Mouse (Mus musculus): Measurements from ENCODE around the gene H2-Oa. TPM values are rescaled to one million over a fixed set of nuclear protein-coding genes. Genes with fewer than 3 reads are reported as not detected.

Gene H2-Oa
- polyA plus RNA-seq, 1 experiment from 2014 or later, result 1.4 TPM

- H3K36me3 ChIP-seq (ENCODE audit: inconsistent target), result peaks cover 33% of the 10 kb centered on the region
- WGBS (ENCODE audit: missing documents), result 82% methylated on average over 14 of the region's 14 CpGs
Measured at GRCm38 (mm10) chr17:34109038-34109805, 17.1 kb downstream of the H2-Oa start.

DNA sequence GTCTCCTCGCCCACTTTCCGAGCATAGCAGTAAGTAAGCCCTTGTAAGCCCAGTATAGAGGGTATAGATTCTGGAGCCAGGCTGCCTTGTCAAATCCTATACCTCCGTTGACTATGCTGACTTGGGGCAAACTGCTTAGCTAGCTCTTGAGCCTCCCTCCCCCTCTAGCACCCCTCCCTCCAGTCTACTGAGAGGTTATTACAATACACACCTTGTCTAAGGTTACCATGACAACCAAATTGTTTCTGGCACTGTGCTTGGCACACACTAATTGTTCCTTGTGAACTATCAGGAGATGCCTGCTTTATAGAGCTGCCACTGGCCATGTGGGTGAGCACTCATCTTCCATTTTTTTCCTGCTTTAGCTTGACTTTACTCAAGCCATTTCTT lies 17.7 kb downstream of the H2-Oa start:
- WGBS (ENCODE audit: missing documents), result 86% methylated on average over 3 of the region's 3 CpGs
- Histone ChIP-seq H3K27ac (no peak overlapping the region), H3K36me3 (ENCODE audit: inconsistent target) (peaks cover 39% of the 10 kb centered on the region), H3K79me2 (ENCODE audit: inconsistent target) (peaks cover 26% of the 10 kb centered on the region), H3K4me3 (ENCODE audit: inconsistent target) (no peak overlapping the region)

More at GRCm38 (mm10) chr17:34109038-34109805, 17.1 kb downstream of the H2-Oa start:
- Histone ChIP-seq H3K4me3 (ENCODE audit: inconsistent target) (no peak overlapping the region), H3K27ac (no peak overlapping the region), H3K79me2 (ENCODE audit: inconsistent target) (peaks cover 20% of the 10 kb centered on the region)

DNA sequence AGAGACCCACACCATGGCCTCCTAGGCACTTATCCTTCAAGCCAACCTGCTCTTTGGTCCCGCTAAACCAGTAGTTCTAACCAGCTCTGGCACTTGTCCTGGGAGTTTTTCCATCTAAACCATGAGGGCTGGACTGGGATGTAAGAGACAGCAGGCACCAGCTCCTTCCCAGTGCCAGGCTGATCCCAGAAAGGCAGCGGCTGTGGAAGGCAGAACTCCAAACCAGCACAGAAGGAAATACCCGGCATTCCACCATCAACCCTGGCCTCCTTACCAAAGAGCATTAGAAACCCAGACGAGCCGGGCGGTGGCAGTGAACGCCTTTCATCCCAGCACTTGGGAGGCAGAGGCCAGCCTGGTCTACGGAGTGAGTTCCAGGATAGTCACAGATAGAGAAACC lies 18.2 kb downstream of the H2-Oa start:
- 91% methylated on average over 8 of the region's 8 CpGs for WGBS (ENCODE audit: missing documents)
- Histone ChIP-seq H3K27ac (no peak overlapping the region), H3K79me2 (ENCODE audit: inconsistent target) (peaks cover 31% of the 10 kb centered on the region), H3K4me3 (ENCODE audit: inconsistent target) (no peak overlapping the region), H3K36me3 (ENCODE audit: inconsistent target) (peaks cover 44% of the 10 kb centered on the region)

GRCm38 (mm10) chr17:34114114-34114513 lies 22.0 kb downstream of the H2-Oa start:
- peaks cover 60% of the 10 kb centered on the region for H3K36me3 ChIP-seq (ENCODE audit: inconsistent target)
- 93% methylated on average over 7 of the region's 7 CpGs for WGBS (ENCODE audit: missing documents)
- peaks cover 69% of the 10 kb centered on the region for H3K79me2 ChIP-seq (ENCODE audit: inconsistent target)
- no peak overlapping the region for H3K4me3 ChIP-seq (ENCODE audit: inconsistent target)
- no peak overlapping the region for H3K27ac ChIP-seq

GRCm38 (mm10) chr17:34116736-34117370 lies 24.7 kb downstream of the H2-Oa start:
- 17% methylated on average over 7 of the region's 7 CpGs for WGBS (ENCODE audit: missing documents)
- H3K4me3 ChIP-seq (ENCODE audit: inconsistent target), result peak overlapping the region; percentile 90
- peaks cover 80% of the 10 kb centered on the region for H3K79me2 ChIP-seq (ENCODE audit: inconsistent target)
- peak overlapping the region; percentile 62 for H3K27ac ChIP-seq
- H3K36me3 ChIP-seq (ENCODE audit: inconsistent target), result peaks cover 50% of the 10 kb centered on the region

GRCm38 (mm10) chr17:34117421-34118112 lies 25.4 kb downstream of the H2-Oa start:
- Histone ChIP-seq H3K36me3 (ENCODE audit: inconsistent target) (peaks cover 43% of the 10 kb centered on the region), H3K27ac (peak overlapping the region; percentile 62), H3K79me2 (ENCODE audit: inconsistent target) (peaks cover 79% of the 10 kb centered on the region), H3K4me3 (ENCODE audit: inconsistent target) (peak overlapping the region; percentile 90)
- WGBS (ENCODE audit: missing documents), result 0% methylated on average over 3 of the region's 5 CpGs

DNA sequence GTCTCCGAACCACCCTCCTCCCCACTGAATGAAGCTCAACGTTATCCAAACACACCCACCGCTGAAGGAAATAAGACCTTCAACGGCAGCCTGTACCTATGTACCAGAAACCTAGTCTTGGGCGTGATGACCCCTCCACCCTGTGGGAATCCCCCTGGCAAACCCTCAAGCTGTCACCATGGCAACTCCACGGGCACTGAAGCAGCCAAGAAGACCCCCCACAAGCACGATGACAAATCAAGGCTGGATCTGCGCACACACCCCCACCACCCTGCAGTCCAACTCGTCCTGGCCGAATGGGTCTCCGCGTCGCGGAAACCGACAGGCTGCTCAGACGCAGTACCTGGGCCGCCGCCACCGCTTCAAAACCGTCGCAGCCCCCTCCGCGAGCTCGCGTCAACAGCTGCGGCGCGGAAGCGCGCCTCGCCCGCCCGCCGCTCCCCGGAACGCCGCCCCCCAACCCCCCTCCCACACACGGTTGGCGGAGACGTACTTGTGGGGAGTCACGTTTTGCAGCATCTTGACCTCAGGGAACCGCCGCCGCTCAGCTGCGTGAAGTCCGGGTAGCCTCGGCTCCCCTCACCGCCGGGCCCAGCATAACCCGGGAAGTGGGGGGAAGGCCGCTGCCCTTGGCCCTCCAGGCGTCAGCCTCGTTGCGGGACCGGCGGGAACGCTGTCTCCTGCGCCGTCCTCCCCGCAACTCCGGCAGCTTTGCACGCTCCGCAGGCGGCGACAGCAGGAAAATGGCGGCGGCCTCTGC lies 26.2 kb downstream of the H2-Oa start:
- Histone ChIP-seq H3K79me2 (ENCODE audit: inconsistent target) (peaks cover 78% of the 10 kb centered on the region), H3K36me3 (ENCODE audit: inconsistent target) (peaks cover 36% of the 10 kb centered on the region), H3K27ac (peak overlapping the region; percentile 62), H3K4me3 (ENCODE audit: inconsistent target) (peak overlapping the region; percentile 90)
- WGBS (ENCODE audit: missing documents), result 0% methylated on average over 57 of the region's 67 CpGs

DNA sequence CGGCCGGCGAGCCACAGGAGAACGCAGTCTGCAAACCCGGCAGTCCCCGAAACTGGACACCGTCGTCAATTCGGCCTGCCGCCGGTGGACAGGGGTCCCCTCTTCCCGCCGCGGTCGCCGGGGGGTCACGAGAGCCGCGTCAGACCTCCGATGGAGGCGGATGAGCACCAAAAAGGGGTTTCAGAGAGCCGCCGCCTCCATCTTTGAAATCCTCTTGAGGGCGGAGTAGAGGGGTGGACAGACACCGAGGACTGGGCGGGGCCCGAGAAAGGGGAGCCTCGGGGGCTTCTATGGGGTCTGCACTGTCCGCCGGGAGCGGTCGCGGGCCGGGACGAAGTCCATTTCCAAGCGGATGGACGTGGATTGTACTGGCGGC lies 26.7 kb downstream of the H2-Oa start:
- Histone ChIP-seq H3K27ac (peak overlapping the region; percentile 32; the same call in 1 of the 2 replicates), H3K79me2 (ENCODE audit: inconsistent target) (peaks cover 78% of the 10 kb centered on the region), H3K36me3 (ENCODE audit: inconsistent target) (peaks cover 30% of the 10 kb centered on the region), H3K4me3 (ENCODE audit: inconsistent target) (peak overlapping the region; percentile 90)
- under 1% methylated on average over 28 of the region's 38 CpGs for WGBS (ENCODE audit: missing documents)

DNA sequence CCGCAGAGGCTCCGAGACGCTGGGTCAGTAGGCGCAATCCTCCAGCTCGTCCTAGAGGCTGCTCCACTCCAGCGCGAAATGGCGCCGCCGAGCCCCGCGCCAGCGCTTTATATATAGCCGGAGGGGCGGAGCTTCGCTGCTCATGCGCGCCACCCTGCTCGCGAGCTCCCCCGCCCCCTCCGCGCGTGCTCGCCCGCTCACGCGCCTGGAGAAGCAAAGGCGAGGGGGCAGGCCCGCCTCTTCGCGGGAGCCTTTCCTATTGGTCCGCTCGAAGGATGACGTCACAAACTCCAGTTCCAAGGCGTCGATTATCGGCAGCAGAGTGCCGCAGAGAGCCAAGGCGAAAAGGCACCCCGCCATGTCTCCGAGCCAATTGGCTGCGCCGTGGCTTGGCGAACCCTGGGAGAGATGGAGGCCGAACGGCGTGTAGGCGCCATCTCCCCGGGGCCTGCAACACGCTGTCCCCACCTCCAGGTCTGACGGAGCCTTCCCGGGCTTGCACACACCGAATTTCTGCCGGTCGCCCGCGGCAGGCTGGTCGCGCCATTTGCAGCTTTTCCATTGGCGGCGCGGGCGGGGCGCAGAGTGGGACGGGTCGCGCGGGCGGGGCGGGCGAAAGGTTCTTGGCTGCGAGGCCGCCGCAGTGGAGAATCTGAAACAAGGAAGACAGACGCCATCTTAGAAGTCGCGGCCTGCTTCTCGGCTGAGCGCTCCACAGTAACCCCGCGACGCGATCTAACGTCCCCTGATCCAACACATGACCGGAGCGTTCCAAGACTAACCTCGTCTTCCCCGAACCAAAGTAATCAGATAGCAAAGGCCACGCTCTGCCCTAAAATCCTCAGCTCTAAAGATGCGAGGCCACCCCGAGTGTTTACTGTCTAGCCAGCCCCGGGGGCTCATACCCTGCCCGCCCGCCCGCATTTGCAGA lies 27.4 kb downstream of the H2-Oa start, which contains the start of gene H2-DMa:
H2-DMa (plus strand) TSS at position 293 of the 931 bp plus-strand sequence.
- 0% methylated on average over 74 of the region's 96 CpGs for WGBS (ENCODE audit: missing documents)
- peaks cover 23% of the 10 kb centered on the region for H3K36me3 ChIP-seq (ENCODE audit: inconsistent target)
- H3K79me2 ChIP-seq (ENCODE audit: inconsistent target), result peaks cover 78% of the 10 kb centered on the region
- H3K4me3 ChIP-seq (ENCODE audit: inconsistent target), result peak within 1 kb of the TSS; percentile 90
- H3K27ac ChIP-seq, result peak within 1 kb of the TSS; percentile 100

DNA sequence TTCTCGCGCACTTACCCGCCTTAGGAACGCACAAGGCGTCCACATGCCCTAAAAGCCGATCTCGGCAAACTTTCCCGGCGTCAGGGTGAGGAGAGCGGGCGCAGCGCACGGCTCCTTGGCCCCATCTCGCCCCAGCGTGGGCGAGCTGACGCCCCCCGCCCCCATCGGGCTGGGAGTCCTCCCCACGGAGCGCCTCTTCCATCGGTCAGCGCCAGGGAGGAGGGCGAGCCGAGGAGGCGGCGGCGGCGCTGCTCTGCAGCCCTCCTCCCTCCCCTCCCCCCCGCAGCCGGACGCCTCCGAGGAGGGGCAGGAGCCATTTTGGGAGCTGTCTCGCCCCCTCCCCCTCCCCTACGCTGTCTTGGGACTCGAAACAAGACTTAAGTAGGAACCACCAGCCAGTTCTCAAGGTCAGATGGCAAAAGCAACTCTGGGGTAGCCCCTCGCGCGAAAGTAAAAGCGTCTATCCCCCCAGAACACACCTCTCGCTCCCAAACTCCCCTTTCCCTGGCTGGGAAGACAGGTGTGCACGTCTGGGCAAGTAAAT lies 28.1 kb downstream of the H2-Oa start:
- Histone ChIP-seq H3K4me3 (ENCODE audit: inconsistent target) (peak overlapping the region; percentile 84), H3K27ac (peak overlapping the region; percentile 100), H3K79me2 (ENCODE audit: inconsistent target) (peaks cover 78% of the 10 kb centered on the region), H3K36me3 (ENCODE audit: inconsistent target) (peaks cover 16% of the 10 kb centered on the region)
- WGBS (ENCODE audit: missing documents), result 0% methylated on average over 25 of the region's 42 CpGs

- WGBS (ENCODE audit: missing documents), result 1% methylated on average over 20 of the region's 31 CpGs
- peaks cover 78% of the 10 kb centered on the region for H3K79me2 ChIP-seq (ENCODE audit: inconsistent target)
- H3K36me3 ChIP-seq (ENCODE audit: inconsistent target), result peaks cover 11% of the 10 kb centered on the region
- H3K4me3 ChIP-seq (ENCODE audit: inconsistent target), result peak overlapping the region; percentile 84
- H3K27ac ChIP-seq, result peak overlapping the region; percentile 100
Measured at GRCm38 (mm10) chr17:34120814-34121171, 28.7 kb downstream of the H2-Oa start.

DNA sequence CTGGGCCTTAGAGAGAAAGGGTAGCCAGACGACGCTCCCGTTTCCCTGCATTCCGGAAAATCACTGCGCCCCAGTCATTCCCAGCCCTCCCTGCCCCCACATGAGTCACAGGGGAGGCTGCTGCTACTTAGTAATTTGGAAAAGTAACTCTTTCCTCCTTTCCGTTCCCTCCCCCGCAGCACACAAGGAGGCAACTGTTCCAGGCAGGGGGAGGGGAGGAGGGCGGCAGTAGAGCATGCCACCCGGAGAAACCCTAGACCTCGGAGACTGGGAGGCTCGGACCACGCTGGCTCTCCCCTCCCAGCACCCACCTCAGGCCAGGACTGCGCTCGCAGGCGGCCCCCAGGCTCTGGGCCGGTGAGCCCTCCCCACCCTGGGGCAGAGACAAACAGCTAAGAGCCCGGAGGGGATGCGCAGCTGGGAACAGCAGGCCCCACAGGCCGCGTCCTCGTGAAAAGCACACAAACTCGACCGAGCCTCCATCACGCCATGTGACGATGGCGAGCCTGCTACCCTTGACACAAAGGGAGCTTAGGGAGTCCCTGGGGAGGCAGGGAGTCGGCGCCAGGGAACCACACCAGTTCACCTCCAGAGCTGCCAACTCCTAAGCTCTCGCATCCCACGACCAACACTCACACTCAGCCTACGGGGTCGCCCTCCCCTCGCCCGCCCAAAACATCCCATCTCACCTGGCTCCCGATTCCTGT lies 29.2 kb downstream of the H2-Oa start:
- H3K36me3 ChIP-seq (ENCODE audit: inconsistent target), result peaks cover 6% of the 10 kb centered on the region; the same call in 1 of the 2 replicates
- under 1% methylated on average over 35 of the region's 35 CpGs for WGBS (ENCODE audit: missing documents)
- H3K27ac ChIP-seq, result peak overlapping the region; percentile 100
- H3K4me3 ChIP-seq (ENCODE audit: inconsistent target), result peak overlapping the region; percentile 84
- peaks cover 78% of the 10 kb centered on the region for H3K79me2 ChIP-seq (ENCODE audit: inconsistent target)

DNA sequence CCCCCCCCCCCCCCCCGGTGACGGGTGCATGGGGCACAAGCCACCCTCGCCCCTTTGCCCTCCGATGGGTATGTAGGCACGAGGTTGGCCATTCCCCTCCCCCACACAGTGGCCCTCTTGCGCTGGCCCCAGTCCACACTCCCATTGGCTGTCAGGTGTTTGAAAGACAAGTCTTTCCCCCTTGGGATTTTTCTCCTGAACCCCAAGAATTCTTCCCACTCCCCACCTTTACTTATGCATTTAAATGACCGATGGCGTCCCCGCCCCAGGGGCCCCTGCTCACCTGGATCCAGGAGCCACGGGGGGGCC lies 29.7 kb downstream of the H2-Oa start:
- WGBS (ENCODE audit: missing documents), result 0% methylated on average over 4 of the region's 10 CpGs
- Histone ChIP-seq H3K27ac (peak overlapping the region; percentile 100), H3K36me3 (ENCODE audit: inconsistent target) (peaks cover 1% of the 10 kb centered on the region; the same call in 1 of the 2 replicates), H3K4me3 (ENCODE audit: inconsistent target) (peak overlapping the region; percentile 84), H3K79me2 (ENCODE audit: inconsistent target) (peaks cover 78% of the 10 kb centered on the region)
